ENCODE assay signal across 21 mouse cellular contexts in the genomic region with DNA sequence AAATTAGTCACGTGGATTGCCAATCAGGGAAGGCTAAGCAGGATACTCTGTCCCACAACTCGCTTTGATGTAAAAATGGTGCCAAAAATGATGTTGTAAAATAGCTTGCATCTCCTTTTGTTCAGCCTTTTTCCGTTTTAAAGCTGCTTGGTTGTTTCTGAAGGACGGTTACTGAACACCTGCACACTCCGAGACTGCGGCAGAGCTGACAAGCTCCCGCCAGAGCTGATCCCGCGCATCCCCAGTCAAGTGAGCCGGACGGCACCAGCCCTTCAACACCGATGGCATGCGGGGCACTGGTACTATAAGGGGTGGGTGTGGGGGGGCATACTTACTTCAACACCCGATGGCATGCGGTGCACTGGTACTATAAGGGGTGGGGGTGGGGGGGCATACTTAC. TPM values are rescaled to one million over a fixed set of nuclear protein-coding genes. Genes with fewer than 3 reads are reported as not detected.
DNase-seq lines count a peak whose midpoint lies in the region; ATAC-seq and TF ChIP-seq lines count a peak whose summit lies in the region.
"Had no signal": no experiment of that assay in that cellular context is flagged by ENCODE, and none has a peak within 500 bp of the region (broad histone marks: within the 10 kb centered on the region; RNA-seq: fewer than 3 reads in every experiment).

No protein-coding gene starts in this region.

- H3K4me3 ChIP-seq in embryonic facial prominence, embryonic 12.5 days = no peak overlapping the region
- no peak overlapping the region for H3K4me3 ChIP-seq in embryonic facial prominence, embryonic 10.5 days
- no peak overlapping the region for H3K4me3 ChIP-seq in kidney, adult 2 months (ENCODE audit: insufficient read depth, low read depth, low read length)
- H3K4me3 ChIP-seq: liver, embryonic 15.5 days had no signal

- H3K9me3 ChIP-seq in embryonic facial prominence, embryonic 12.5 days = no peaks in the 10 kb centered on the region
- H3K9me3 ChIP-seq in embryonic facial prominence, embryonic 10.5 days = no peaks in the 10 kb centered on the region
- H3K9me3 ChIP-seq: G1E; liver, embryonic 15.5 days had no signal

- no peak for TF ChIP-seq POLR2A in kidney, adult 2 months (IDR thresholded peaks at IDR 0.05; ENCODE audit: low read depth, low read length)

- no peaks in the 10 kb centered on the region for H3K4me1 ChIP-seq in embryonic facial prominence, embryonic 12.5 days
- H3K4me1 ChIP-seq in embryonic facial prominence, embryonic 10.5 days = no peaks in the 10 kb centered on the region
- H3K4me1 ChIP-seq in kidney, adult 2 months (ENCODE audit: control insufficient read depth, insufficient read depth, low read length) = peaks cover 31% of the 10 kb centered on the region

- H3K27ac ChIP-seq in embryonic facial prominence, embryonic 12.5 days = no peak overlapping the region
- H3K27ac ChIP-seq in embryonic facial prominence, embryonic 10.5 days (replicated peaks) = no peak overlapping the region
- peak overlapping the region; percentile 24; the same call in 1 of the 2 replicates for H3K27ac ChIP-seq in kidney, adult 2 months (ENCODE audit: insufficient read depth, low read depth, low read length)
- H3K27ac ChIP-seq: liver, embryonic 15.5 days had no signal

- peaks cover 15% of the 10 kb centered on the region for H3K36me3 ChIP-seq in embryonic facial prominence, embryonic 12.5 days
- peaks cover 71% of the 10 kb centered on the region for H3K36me3 ChIP-seq in embryonic facial prominence, embryonic 10.5 days (replicated peaks)
- H3K36me3 ChIP-seq in kidney, adult 2 months (ENCODE audit: control insufficient read depth, insufficient read depth, low read length) = peaks cover 2% of the 10 kb centered on the region; the same call in 1 of the 2 replicates
- peaks cover 3% of the 10 kb centered on the region; the same call in 1 of the 2 replicates for H3K36me3 ChIP-seq in splenic B cell, adult 2 months (ENCODE audit: control insufficient read depth, insufficient read depth, low read length, poor library complexity, severe bottlenecking)

- ATAC-seq in embryonic facial prominence, embryonic 12.5 days (ENCODE audit: insufficient number of reproducible peaks, insufficient read depth, low FRiP score, low TSS enrichment) = 0 out of 2 replicates have a peak, but pooled peaks have one; percentile 15
- ATAC-seq in megakaryocyte, adult 5-6 weeks (ENCODE audit: poor library complexity, severe bottlenecking) = no peak
- ATAC-seq: forebrain, embryonic 16.5 days had no signal

- DNase-seq in embryonic facial prominence, embryonic 10.5 days (ENCODE audit: low spot score) = no peak
- DNase-seq in kidney, adult 2 months = no peak
- no peak for DNase-seq in kidney, adult 9 months
- DNase-seq in CD4-positive, CD25-positive, alpha-beta regulatory T cell, adult 2 months (ENCODE audit: low read depth, low spot score) = peak; percentile 43
- peak; percentile 30 for DNase-seq in splenic B cell, adult 2 months (ENCODE audit: low read depth, low spot score)
- no peak for DNase-seq in ovary, postnatal 36 days (ENCODE audit: low spot score)
- DNase-seq: adrenal gland, postnatal 14 days; gastrocnemius, postnatal 14 days; heart, postnatal 14 days; kidney, postnatal 25 days; layer of hippocampus, postnatal 36 days had no signal

- 88% methylated on average over 15 of the region's 15 CpGs for WGBS in embryonic facial prominence, embryonic 12.5 days
- 91% methylated on average over 15 of the region's 15 CpGs for WGBS in embryonic facial prominence, embryonic 10.5 days
- WGBS in kidney, adult 2 months = 68% methylated on average over 15 of the region's 15 CpGs

- no peak for TF ChIP-seq CTCF in kidney, adult 2 months (conservative IDR thresholded peaks at IDR 0.05; ENCODE audit: insufficient read depth, insufficient read length, low read depth, low read length)

- no peaks in the 10 kb centered on the region for H3K27me3 ChIP-seq in embryonic facial prominence, embryonic 12.5 days
- H3K27me3 ChIP-seq in embryonic facial prominence, embryonic 10.5 days (replicated peaks; ENCODE audit: low read depth, poor library complexity, severe bottlenecking) = no peaks in the 10 kb centered on the region
- H3K27me3 ChIP-seq in kidney, adult 2 months (replicated peaks; ENCODE audit: control insufficient read depth, insufficient read depth, low read length) = no peaks in the 10 kb centered on the region
- H3K27me3 ChIP-seq in splenic B cell, adult 2 months (ENCODE audit: control insufficient read depth, insufficient read depth, low read length, poor library complexity, severe bottlenecking) = no peaks in the 10 kb centered on the region
- H3K27me3 ChIP-seq: liver, embryonic 15.5 days had no signal

- no peak overlapping the region for H3K4me2 ChIP-seq in embryonic facial prominence, embryonic 12.5 days (replicated peaks)
- H3K4me2 ChIP-seq: liver, embryonic 15.5 days had no signal

- H3K9ac ChIP-seq in embryonic facial prominence, embryonic 12.5 days = no peak overlapping the region
- H3K9ac ChIP-seq: liver, embryonic 15.5 days had no signal

RNA-seq across cellular contexts. Expression of a gene that starts 17.4 kb away (rescaled TPM):
- 12.6 and 13.1 TPM in 2 replicates for polyA plus RNA-seq in embryonic facial prominence, embryonic 12.5 days (2016; fragmentation: Nextera tagmentation; extraction: Ambion mirVana)
- polyA plus RNA-seq in embryonic facial prominence, embryonic 10.5 days (2016; fragmentation: Nextera tagmentation; extraction: Ambion mirVana) = 9.9 TPM in 2 replicates
- polyA plus RNA-seq in kidney, adult 2 months (2012; rRNA removed) = 58.1 and 62.3 TPM in 2 replicates
- total RNA-seq in megakaryocyte, adult 5-6 weeks (2015) = 287 and 324 TPM in 2 replicates
- total RNA-seq in megakaryocyte, adult 5-6 weeks (2017) = 142 and 182 TPM in 2 replicates

RNA-seq across cellular contexts. Expression of a gene that starts 34.8 kb away (rescaled TPM):
- polyA plus RNA-seq in embryonic facial prominence, embryonic 12.5 days (2016; fragmentation: Nextera tagmentation; extraction: Ambion mirVana) = not detected in 2 replicates
- not detected in 2 replicates for polyA plus RNA-seq in embryonic facial prominence, embryonic 10.5 days (2016; fragmentation: Nextera tagmentation; extraction: Ambion mirVana)
- polyA plus RNA-seq in kidney, adult 2 months (2012; rRNA removed) = not detected in 2 replicates
- not detected in 2 replicates for total RNA-seq in megakaryocyte, adult 5-6 weeks (2015)
- total RNA-seq in megakaryocyte, adult 5-6 weeks (2017) = not detected in 2 replicates
- total RNA-seq: adrenal gland, postnatal 14 days; common myeloid progenitor, adult 5-6 weeks; G1E; gastrocnemius, postnatal 14 days; heart, postnatal 14 days; layer of hippocampus, postnatal 36 days; megakaryocyte progenitor cell, adult 5-6 weeks; neutrophil, adult 5-6 weeks had no signal
- polyA plus RNA-seq: forebrain, embryonic 16.5 days; G1E; intestine, embryonic 14.5 days; limb, embryonic 11.5 days; liver, embryonic 15.5 days had no signal

RNA-seq across cellular contexts. Expression of a gene that starts 35.2 kb away (rescaled TPM):
- 25.5 and 26.0 TPM in 2 replicates for polyA plus RNA-seq in embryonic facial prominence, embryonic 12.5 days (2016; fragmentation: Nextera tagmentation; extraction: Ambion mirVana)
- 36.4 and 41.5 TPM in 2 replicates for polyA plus RNA-seq in embryonic facial prominence, embryonic 10.5 days (2016; fragmentation: Nextera tagmentation; extraction: Ambion mirVana)
- polyA plus RNA-seq in kidney, adult 2 months (2012; rRNA removed) = 8.9 and 12.5 TPM in 2 replicates
- total RNA-seq in megakaryocyte, adult 5-6 weeks (2015) = 33.1 and 37.1 TPM in 2 replicates
- total RNA-seq in megakaryocyte, adult 5-6 weeks (2017) = 23.4 and 24.5 TPM in 2 replicates

RNA-seq across cellular contexts. Expression of a gene that starts 35.3 kb away (rescaled TPM):
- 24.0 and 24.8 TPM in 2 replicates for polyA plus RNA-seq in embryonic facial prominence, embryonic 12.5 days (2016; fragmentation: Nextera tagmentation; extraction: Ambion mirVana)
- polyA plus RNA-seq in embryonic facial prominence, embryonic 10.5 days (2016; fragmentation: Nextera tagmentation; extraction: Ambion mirVana) = 20.4 and 22.7 TPM in 2 replicates
- 13.8 and 15.7 TPM in 2 replicates for polyA plus RNA-seq in kidney, adult 2 months (2012; rRNA removed)
- total RNA-seq in megakaryocyte, adult 5-6 weeks (2015) = 19.2 and 20.2 TPM in 2 replicates
- 17.8 TPM in 2 replicates for total RNA-seq in megakaryocyte, adult 5-6 weeks (2017)

RNA-seq across cellular contexts. Expression of a gene that starts 35.4 kb away (rescaled TPM):
- polyA plus RNA-seq in embryonic facial prominence, embryonic 12.5 days (2016; fragmentation: Nextera tagmentation; extraction: Ambion mirVana) = 0.18 and 0.27 TPM in 2 replicates
- 0.16 TPM in 1 of 2 replicates, not detected in the other for polyA plus RNA-seq in embryonic facial prominence, embryonic 10.5 days (2016; fragmentation: Nextera tagmentation; extraction: Ambion mirVana)
- polyA plus RNA-seq in kidney, adult 2 months (2012; rRNA removed) = 0.14 TPM in 2 replicates
- 0.32 and 0.45 TPM in 2 replicates for total RNA-seq in megakaryocyte, adult 5-6 weeks (2015)
- total RNA-seq in megakaryocyte, adult 5-6 weeks (2017) = not detected in 2 replicates
- total RNA-seq: adrenal gland, postnatal 14 days; common myeloid progenitor, adult 5-6 weeks; neutrophil, adult 5-6 weeks had no signal

Comparison
In these comparisons a context has a peak if more than half of its experiments do, and no peak if none do; other contexts are left out.
1. DNase-seq: peak in CD4-positive, CD25-positive, alpha-beta regulatory T cell, adult 2 months (single experiment) and splenic B cell, adult 2 months (single experiment); none in embryonic facial prominence, embryonic 10.5 days (single experiment), kidney, adult 2 months (single experiment), kidney, adult 9 months (single experiment) and ovary, postnatal 36 days (single experiment).